Mouse (Mus musculus) cerebellum, adult 2 months (tissue): ENCODE measurements around the gene Rft1.

Source experiments
- CTCF ChIP-seq: fragments of 200-500 bp; IDR thresholded peaks from 2 replicates; pipeline ENCODE4 v1.5.1; 2011; ENCODE audit warnings: low read depth, mild to moderate bottlenecking, control low read depth, low read length, moderate library complexity, borderline replicate concordance; ENCODE audit not compliant: insufficient read depth
- POLR2A ChIP-seq: fragments of 200-500 bp; IDR thresholded peaks from 2 replicates; pipeline ENCODE4 v1.6.1; 2011; ENCODE audit warnings: low read length, control low read depth, borderline replicate concordance; ENCODE audit not compliant: insufficient read depth

GRCm38 (mm10) chr14:30674947-30675346 is 20.8 kb downstream of the Rft1 start:
- TF ChIP-seq CTCF: no peak
- TF ChIP-seq POLR2A: no peak
